Mouse (Mus musculus) testis, adult 2 months (tissue): ENCODE results near the gene Ppm1e. TPM values are rescaled to one million over a fixed set of nuclear protein-coding genes. Genes with fewer than 3 reads are reported as not detected.

Experiments used
- H3K27ac ChIP-seq: fragments of 200-500 bp; 2 replicates; pipeline ENCODE4 v1.5.1; 2012; ENCODE audit warnings: low read depth, low read length; ENCODE audit not compliant: control insufficient read depth, insufficient read depth
- H3K27me3 ChIP-seq: fragments of 200-500 bp; 2 replicates; pipeline ENCODE4 v1.6.1; 2012; ENCODE audit warnings: mild to moderate bottlenecking, low read length, moderate library complexity; ENCODE audit not compliant: control insufficient read depth, insufficient read depth
- H3K36me3 ChIP-seq: fragments of 200-500 bp; 2 replicates; pipeline ENCODE4 v1.6.1; 2012; ENCODE audit warnings: mild to moderate bottlenecking, low read length; ENCODE audit not compliant: control insufficient read depth, insufficient read depth
- H3K4me1 ChIP-seq: fragments of 200-500 bp; 2 replicates; pipeline ENCODE4 v1.6.1; 2012; ENCODE audit warnings: low read length; ENCODE audit not compliant: control insufficient read depth, insufficient read depth
- H3K4me3 ChIP-seq: fragments of 200-500 bp; 2 replicates; pipeline ENCODE4 v1.5.1; 2012; ENCODE audit warnings: low read depth, mild to moderate bottlenecking, low read length, moderate library complexity, mixed read lengths; ENCODE audit not compliant: control insufficient read depth
- CTCF ChIP-seq: fragments of 200-500 bp; IDR thresholded peaks from 2 replicates; pipeline ENCODE4 v1.5.1; 2012; ENCODE audit warnings: low read depth, mild to moderate bottlenecking, inconsistent platforms, low read length, moderate library complexity; ENCODE audit not compliant: control insufficient read depth, insufficient read depth, insufficient replicate concordance
- POLR2A ChIP-seq: fragments of 200-500 bp; IDR thresholded peaks from 2 replicates; pipeline ENCODE4 v1.6.1; 2012; ENCODE audit warnings: low read depth, mild to moderate bottlenecking, inconsistent platforms, low read length, moderate library complexity; ENCODE audit not compliant: control insufficient read depth
- polyA plus RNA-seq: library from polyadenylated mRNA; depleted of rRNA; stranded (reverse); fragments of >200 nt; gene quantifications from 2 replicates; pipeline ENCODE4 v1.2.3, GENCODE M21; 2012; rRNA removed

Ppm1e gene
- polyA plus RNA-seq, result 3.5 and 4.1 TPM in 2 replicates

- Histone ChIP-seq H3K27ac (no peak within 1 kb of the TSS; the same call in none of the 2 replicates), H3K27me3 (no peaks in the 10 kb centered on the region), H3K4me3 (peak within 1 kb of the TSS; percentile 87), H3K36me3 (no peaks in the 10 kb centered on the region), H3K4me1 (no peaks in the 10 kb centered on the region; the same call in 1 of the 2 replicates)
- TF ChIP-seq POLR2A (no peak), CTCF (no peak)
These were observed at the start of gene Ppm1e for GRCm38 (mm10) chr11:87358331-87359261. Gene Ppm1e, minus strand, starts transcription at chr11:87359023.

- no peaks in the 10 kb centered on the region; the same call in none of the 2 replicates for H3K36me3 ChIP-seq
- H3K27me3 ChIP-seq, result no peaks in the 10 kb centered on the region
- peak within 1 kb of the TSS; percentile 97 for H3K27ac ChIP-seq
- TF ChIP-seq CTCF, result no peak
- peak; percentile 69 for TF ChIP-seq POLR2A
- peaks cover 4% of the 10 kb centered on the region for H3K4me1 ChIP-seq
- peak within 1 kb of the TSS; percentile 98 for H3K4me3 ChIP-seq
These were observed 46.1 kb upstream of the Ppm1e start, which contains the start of the genes Rad51c and Tex14 for GRCm38 (mm10) chr11:87404876-87405275. Gene Rad51c, minus strand, starts transcription at chr11:87404954. Gene Tex14, plus strand, starts transcription at chr11:87405065.

GRCm38 (mm10) chr11:87404111-87404853 is 45.5 kb upstream of the Ppm1e start:
- H3K4me1 ChIP-seq, result peaks cover 4% of the 10 kb centered on the region
- no peaks in the 10 kb centered on the region; the same call in none of the 2 replicates for H3K36me3 ChIP-seq
- peak overlapping the region; percentile 97 for H3K27ac ChIP-seq
- TF ChIP-seq POLR2A, result peak; percentile 83
- TF ChIP-seq CTCF, result no peak
- peak overlapping the region; percentile 98 for H3K4me3 ChIP-seq
- H3K27me3 ChIP-seq, result no peaks in the 10 kb centered on the region

GRCm38 (mm10) chr11:87398402-87398801 is 39.6 kb upstream of the Ppm1e start:
- Histone ChIP-seq H3K4me1 (no peaks in the 10 kb centered on the region), H3K27ac (no peak overlapping the region), H3K36me3 (no peaks in the 10 kb centered on the region; the same call in none of the 2 replicates), H3K4me3 (no peak overlapping the region), H3K27me3 (no peaks in the 10 kb centered on the region)
- no peak for TF ChIP-seq CTCF
- no peak for TF ChIP-seq POLR2A

GRCm38 (mm10) chr11:87393855-87394254 is 35.0 kb upstream of the Ppm1e start:
- H3K4me1 ChIP-seq, result no peaks in the 10 kb centered on the region
- no peak overlapping the region for H3K27ac ChIP-seq
- no peaks in the 10 kb centered on the region for H3K27me3 ChIP-seq
- no peaks in the 10 kb centered on the region for H3K36me3 ChIP-seq
- TF ChIP-seq POLR2A (no peak), CTCF (no peak)
- H3K4me3 ChIP-seq, result no peak overlapping the region

GRCm38 (mm10) chr11:87385676-87386075 is 26.9 kb upstream of the Ppm1e start:
- H3K4me1 ChIP-seq, result no peaks in the 10 kb centered on the region
- no peak overlapping the region for H3K27ac ChIP-seq
- TF ChIP-seq CTCF (no peak), POLR2A (no peak)
- no peaks in the 10 kb centered on the region for H3K27me3 ChIP-seq
- H3K36me3 ChIP-seq, result no peaks in the 10 kb centered on the region; the same call in 1 of the 2 replicates
- H3K4me3 ChIP-seq, result no peak overlapping the region

GRCm38 (mm10) chr11:87384551-87384950 is 25.7 kb upstream of the Ppm1e start:
- no peak overlapping the region for H3K4me3 ChIP-seq
- H3K4me1 ChIP-seq, result no peaks in the 10 kb centered on the region
- H3K27me3 ChIP-seq, result no peaks in the 10 kb centered on the region
- H3K36me3 ChIP-seq, result no peaks in the 10 kb centered on the region; the same call in 1 of the 2 replicates
- H3K27ac ChIP-seq, result no peak overlapping the region
- TF ChIP-seq POLR2A (no peak), CTCF (no peak)
